ENCODE assay signal across 13 mouse cellular contexts in genomic region chr1:193859257-193860125, GRCm38 (mm10).
A peak's percentile ranks its signal among the peaks of the same experiment; 100 is the strongest.
DNase-seq lines count a peak whose midpoint lies in the region; ATAC-seq and TF ChIP-seq lines count a peak whose summit lies in the region.
"Had no signal": no experiment of that assay in that cellular context is flagged by ENCODE, and none has a peak within 500 bp of the region (broad histone marks: within the 10 kb centered on the region; RNA-seq: fewer than 3 reads in every experiment).

No protein-coding gene starts in this region.

- H3K4me3 ChIP-seq in heart, embryonic 13.5 days: no peak overlapping the region
- no peak overlapping the region for H3K4me3 ChIP-seq in heart, embryonic 12.5 days
- H3K4me3 ChIP-seq in midbrain, embryonic 10.5 days: no peak overlapping the region
- no peak overlapping the region for H3K4me3 ChIP-seq in midbrain, embryonic 16.5 days (ENCODE audit: low read depth, low read length)
- no peak overlapping the region for H3K4me3 ChIP-seq in midbrain, embryonic 13.5 days (replicated peaks)
- no peak overlapping the region for H3K4me3 ChIP-seq in liver, postnatal 0 days (ENCODE audit: low read depth, low read length)
- H3K4me3 ChIP-seq: embryonic facial prominence, embryonic 12.5 days had no signal

- H3K4me2 ChIP-seq in heart, embryonic 13.5 days: 0 out of 2 replicates have a peak overlapping the region, but pooled peaks have one; percentile 17
- H3K4me2 ChIP-seq in heart, embryonic 12.5 days: no peak overlapping the region
- no peak overlapping the region for H3K4me2 ChIP-seq in midbrain, embryonic 16.5 days (ENCODE audit: low read length)
- H3K4me2 ChIP-seq in midbrain, embryonic 13.5 days (replicated peaks): 0 out of 2 replicates have a peak overlapping the region, but pooled peaks have one; percentile 4
- no peak overlapping the region for H3K4me2 ChIP-seq in liver, postnatal 0 days (ENCODE audit: low read depth, low read length)
- H3K4me2 ChIP-seq: embryonic facial prominence, embryonic 12.5 days had no signal

- WGBS in heart, embryonic 13.5 days: 43% methylated on average over 10 of the region's 10 CpGs
- 51% methylated on average over 10 of the region's 10 CpGs for WGBS in heart, embryonic 12.5 days
- 46% methylated on average over 10 of the region's 10 CpGs for WGBS in midbrain, embryonic 10.5 days
- 23% methylated on average over 10 of the region's 10 CpGs for WGBS in midbrain, embryonic 16.5 days
- WGBS in midbrain, embryonic 13.5 days: 28% methylated on average over 10 of the region's 10 CpGs
- WGBS in liver, postnatal 0 days (ENCODE audit: insufficient replicate concordance): 58% methylated on average over 10 of the region's 10 CpGs

- no peak overlapping the region for H3K27ac ChIP-seq in heart, embryonic 13.5 days (replicated peaks)
- no peak overlapping the region for H3K27ac ChIP-seq in heart, embryonic 12.5 days (ENCODE audit: poor library complexity, severe bottlenecking)
- peak overlapping the region; percentile 52 for H3K27ac ChIP-seq in midbrain, embryonic 10.5 days (replicated peaks)
- no peak overlapping the region; the same call in 1 of the 2 replicates for H3K27ac ChIP-seq in midbrain, embryonic 16.5 days (ENCODE audit: low read length)
- H3K27ac ChIP-seq in midbrain, embryonic 13.5 days: peak overlapping the region; percentile 41
- no peak overlapping the region for H3K27ac ChIP-seq in liver, postnatal 0 days (ENCODE audit: low read depth)
- H3K27ac ChIP-seq: embryonic facial prominence, embryonic 12.5 days had no signal

- no peaks in the 10 kb centered on the region for H3K9me3 ChIP-seq in heart, embryonic 13.5 days
- H3K9me3 ChIP-seq in heart, embryonic 12.5 days (replicated peaks): no peaks in the 10 kb centered on the region
- H3K9me3 ChIP-seq in midbrain, embryonic 10.5 days (replicated peaks): no peaks in the 10 kb centered on the region
- no peaks in the 10 kb centered on the region for H3K9me3 ChIP-seq in midbrain, embryonic 16.5 days (replicated peaks; ENCODE audit: control insufficient read depth, low read length, poor library complexity, severe bottlenecking)
- H3K9me3 ChIP-seq in midbrain, embryonic 13.5 days: no peaks in the 10 kb centered on the region
- H3K9me3 ChIP-seq in liver, postnatal 0 days (ENCODE audit: low read length): no peaks in the 10 kb centered on the region
- H3K9me3 ChIP-seq: embryonic facial prominence, embryonic 12.5 days had no signal

- H3K9ac ChIP-seq in heart, embryonic 13.5 days: no peak overlapping the region
- H3K9ac ChIP-seq in heart, embryonic 12.5 days: no peak overlapping the region
- H3K9ac ChIP-seq in midbrain, embryonic 16.5 days (ENCODE audit: low read depth, low read length): no peak overlapping the region
- H3K9ac ChIP-seq in midbrain, embryonic 13.5 days (replicated peaks): 0 out of 2 replicates have a peak overlapping the region, but pooled peaks have one; percentile 1
- H3K9ac ChIP-seq in liver, postnatal 0 days (replicated peaks): no peak overlapping the region
- H3K9ac ChIP-seq: embryonic facial prominence, embryonic 12.5 days had no signal

- no peak for DNase-seq in midbrain, embryonic 10.5 days (ENCODE audit: low spot score)
- DNase-seq in spleen, adult 18-20 months: no peak
- DNase-seq in liver, postnatal 0 days: no peak
- no peak for DNase-seq in heart, adult 8-10 months (ENCODE audit: low spot score)
- DNase-seq: adrenal gland, postnatal 14 days; cerebellum, adult 11 months; heart, postnatal 10 days had no signal

- no peak for TF ChIP-seq CTCF in liver, postnatal 0 days (IDR thresholded peaks at IDR 0.05; ENCODE audit: low read depth)

- H3K4me1 ChIP-seq in heart, embryonic 13.5 days: peaks cover 8% of the 10 kb centered on the region; the same call in 1 of the 2 replicates
- peaks cover 5% of the 10 kb centered on the region; the same call in 1 of the 2 replicates for H3K4me1 ChIP-seq in heart, embryonic 12.5 days (replicated peaks)
- peaks cover 24% of the 10 kb centered on the region for H3K4me1 ChIP-seq in midbrain, embryonic 10.5 days
- H3K4me1 ChIP-seq in midbrain, embryonic 16.5 days (ENCODE audit: control insufficient read depth, insufficient read depth, low read length): peaks cover 9% of the 10 kb centered on the region
- H3K4me1 ChIP-seq in midbrain, embryonic 13.5 days (replicated peaks): peaks cover 20% of the 10 kb centered on the region
- H3K4me1 ChIP-seq in liver, postnatal 0 days (ENCODE audit: insufficient read depth): no peaks in the 10 kb centered on the region

- H3K27me3 ChIP-seq in heart, embryonic 13.5 days (replicated peaks): no peaks in the 10 kb centered on the region
- no peaks in the 10 kb centered on the region for H3K27me3 ChIP-seq in heart, embryonic 12.5 days (replicated peaks)
- no peaks in the 10 kb centered on the region for H3K27me3 ChIP-seq in midbrain, embryonic 10.5 days (ENCODE audit: low read depth, poor library complexity, severe bottlenecking)
- no peaks in the 10 kb centered on the region for H3K27me3 ChIP-seq in midbrain, embryonic 16.5 days (ENCODE audit: control insufficient read depth, insufficient read depth, low read depth, low read length)
- no peaks in the 10 kb centered on the region for H3K27me3 ChIP-seq in midbrain, embryonic 13.5 days
- H3K27me3 ChIP-seq in liver, postnatal 0 days (ENCODE audit: insufficient read depth, low read length): no peaks in the 10 kb centered on the region
- H3K27me3 ChIP-seq: embryonic facial prominence, embryonic 12.5 days had no signal

- TF ChIP-seq EP300 in liver, postnatal 0 days (IDR thresholded peaks at IDR 0.05; ENCODE audit: low read depth): no peak

- ATAC-seq in heart, embryonic 13.5 days (ENCODE audit: extremely low read depth, insufficient number of reproducible peaks, low FRiP score, low TSS enrichment): no peak
- ATAC-seq in heart, embryonic 12.5 days (ENCODE audit: insufficient number of reproducible peaks, low FRiP score): no peak
- ATAC-seq in midbrain, embryonic 16.5 days: no peak
- ATAC-seq in midbrain, embryonic 13.5 days: peak; percentile 34; the same call in 1 of the 2 replicates
- ATAC-seq in liver, postnatal 0 days: no peak
- ATAC-seq: CD4-positive, CD25-positive, alpha-beta regulatory T cell, adult 4 months had no signal

- no peaks in the 10 kb centered on the region for H3K36me3 ChIP-seq in heart, embryonic 13.5 days
- H3K36me3 ChIP-seq in heart, embryonic 12.5 days: no peaks in the 10 kb centered on the region
- H3K36me3 ChIP-seq in midbrain, embryonic 10.5 days: no peaks in the 10 kb centered on the region
- no peaks in the 10 kb centered on the region for H3K36me3 ChIP-seq in midbrain, embryonic 16.5 days (ENCODE audit: control insufficient read depth, insufficient read depth, low read length)
- no peaks in the 10 kb centered on the region for H3K36me3 ChIP-seq in midbrain, embryonic 13.5 days
- H3K36me3 ChIP-seq in liver, postnatal 0 days (replicated peaks; ENCODE audit: insufficient read depth, low read length): no peaks in the 10 kb centered on the region
- H3K36me3 ChIP-seq: embryonic facial prominence, embryonic 12.5 days had no signal

Comparison
In these comparisons a context has a peak if more than half of its experiments do, and no peak if none do; other contexts are left out.
1. H3K27ac ChIP-seq: peak in midbrain, embryonic 10.5 days (single experiment) and midbrain, embryonic 13.5 days (single experiment); none in heart, embryonic 13.5 days (single experiment), heart, embryonic 12.5 days (single experiment), midbrain, embryonic 16.5 days (single experiment) and liver, postnatal 0 days (single experiment).
2. H3K4me2 ChIP-seq: peak in heart, embryonic 13.5 days (single experiment) and midbrain, embryonic 13.5 days (single experiment); none in heart, embryonic 12.5 days (single experiment), midbrain, embryonic 16.5 days (single experiment) and liver, postnatal 0 days (single experiment).